Mouse (Mus musculus) telencephalon, adult 2 months (tissue): ENCODE measurements at regions not wholly inside any gene's neighbourhood (a gene's known extent, or its start where the extent isn't known, plus 50 kb on each side); places are given as distances from the start of the nearest gene placed in this dataset.

Source experiments
- DNase-seq: peaks from one replicate; pipeline ENCODE4 v3.0.0-alpha.2; 2011; ENCODE audit warnings: low read depth, low spot score

GRCm38 (mm10) chr9:41766533-41766920, 357.6 kb downstream of the Sorl1 start:
- no peak for DNase-seq

GRCm38 (mm10) chr9:41765816-41766532, 358.1 kb downstream of the Sorl1 start:
- no peak for DNase-seq

GRCm38 (mm10) chr9:41761050-41761576, 363.0 kb downstream of the Sorl1 start:
- DNase-seq, result no peak

- no peak for DNase-seq
Observed at GRCm38 (mm10) chr9:41754434-41755002, 369.6 kb downstream of the Sorl1 start.

GRCm38 (mm10) chr9:41745979-41746647, 378.0 kb downstream of the Sorl1 start:
- DNase-seq, result no peak

- no peak for DNase-seq
Observed at GRCm38 (mm10) chr9:41741500-41741899, 382.6 kb downstream of the Sorl1 start.

GRCm38 (mm10) chr9:41740536-41740935, 383.6 kb downstream of the Sorl1 start:
- no peak for DNase-seq

GRCm38 (mm10) chr9:41737671-41738070, 386.4 kb downstream of the Sorl1 start:
- no peak for DNase-seq

GRCm38 (mm10) chr9:41736881-41737280, 387.2 kb downstream of the Sorl1 start:
- DNase-seq, result no peak

- DNase-seq, result no peak
Observed at GRCm38 (mm10) chr9:41736234-41736859, 387.8 kb downstream of the Sorl1 start.

- peak; percentile 71 for DNase-seq
Observed at GRCm38 (mm10) chr9:41735448-41736233, 388.5 kb downstream of the Sorl1 start.

GRCm38 (mm10) chr9:41734925-41735447, 389.1 kb downstream of the Sorl1 start:
- DNase-seq, result no peak

GRCm38 (mm10) chr9:41721609-41722008, 402.5 kb downstream of the Sorl1 start:
- DNase-seq, result no peak

- no peak for DNase-seq
Observed at GRCm38 (mm10) chr9:41715231-41715630, 408.9 kb downstream of the Sorl1 start.

GRCm38 (mm10) chr9:41705972-41706371, 418.1 kb downstream of the Sorl1 start:
- no peak for DNase-seq

- no peak for DNase-seq
Observed at GRCm38 (mm10) chr9:41705461-41705903, 418.6 kb downstream of the Sorl1 start.

GRCm38 (mm10) chr9:41703091-41703490, 421.0 kb downstream of the Sorl1 start:
- DNase-seq, result no peak

GRCm38 (mm10) chr9:41700683-41701082, 423.4 kb downstream of the Sorl1 start:
- DNase-seq, result no peak

- DNase-seq, result no peak
Observed at GRCm38 (mm10) chr9:41699031-41699430, 425.1 kb downstream of the Sorl1 start.

GRCm38 (mm10) chr9:41697611-41698467, 426.3 kb downstream of the Sorl1 start:
- DNase-seq, result no peak
